Mouse (Mus musculus) adrenal gland, postnatal 4 days (tissue): ENCODE measurements around the gene Gm8271. TPM values are rescaled to one million over a fixed set of nuclear protein-coding genes. Genes with fewer than 3 reads are reported as not detected.
"Not testable (repeated sequence)": the region's sequence is repeated elsewhere in the genome, so short reads cannot be mapped to it uniquely, and the experiment has no call there.

Experiments used
- DNase-seq, 2 experiments: peaks; one replicate each; pipeline ENCODE4 v3.0.0; 2021 to 2022; ENCODE audit warnings: low spot score in 2 of 2, mixed read lengths in 2 of 2
- long read RNA-seq, 2 experiments: library from polyadenylated mRNA; stranded (forward); transcript quantifications; one replicate each; pipeline ENCODE4 v2.0.0; 2021
- total RNA-seq, 2 experiments: library from RNA; stranded (reverse); gene quantifications; 2 replicates each; pipeline ENCODE4 v1.2.3; 2021

Gene Gm8271
- not detected for total RNA-seq
- long read RNA-seq, experiment 1 = 0 reads
- long read RNA-seq, experiment 2 = 0 reads

DNA sequence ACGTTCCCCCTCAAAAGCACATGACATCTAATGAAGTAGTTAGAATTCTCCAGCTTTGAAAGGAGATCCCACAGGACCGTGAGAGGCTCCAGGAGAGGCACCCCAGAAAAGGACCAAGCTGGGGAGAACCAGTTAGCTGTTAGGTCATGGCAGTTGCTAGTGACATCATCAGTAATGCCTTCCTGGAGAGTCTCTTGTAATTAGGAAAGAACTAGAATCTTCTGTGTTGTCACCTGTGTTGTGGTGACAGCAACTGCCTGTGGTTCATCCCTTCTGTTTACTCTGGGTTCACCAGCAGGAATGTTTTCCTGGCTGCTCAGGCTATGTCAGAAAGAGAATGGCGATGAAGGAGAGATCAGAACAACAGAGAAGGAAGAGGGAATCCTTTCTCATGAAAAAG lies at the start of gene Gm8271:
Gm8271 (plus strand) TSS at position 301 of the 400 bp plus-strand sequence.
- DNase-seq = not testable (repeated sequence)

DNA sequence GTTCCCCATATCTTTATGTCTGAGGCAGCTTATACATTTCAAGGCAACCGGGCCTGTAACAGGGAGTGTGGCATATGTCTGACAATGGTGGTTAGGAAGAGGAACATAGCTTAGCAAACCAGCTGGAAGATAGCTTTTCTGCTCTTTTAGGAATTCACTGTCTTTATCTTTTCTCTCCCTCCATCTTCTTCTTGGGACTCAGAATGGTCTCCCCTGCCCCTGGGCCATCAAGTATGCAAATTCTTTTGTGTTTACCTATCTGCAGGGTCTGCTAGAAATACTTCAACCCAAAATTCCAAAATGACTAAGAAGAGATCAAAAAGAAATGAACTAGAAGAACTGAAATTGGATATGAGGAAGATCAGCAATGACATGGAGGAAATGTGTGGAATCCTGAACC lies 21.4 kb upstream of the Gm8271 start, which contains the start of gene Gm3317:
Gm3317 (plus strand) TSS at position 301 of the 400 bp plus-strand sequence.
- not testable (repeated sequence) for DNase-seq

Other genes with a start within 250 kb of the Gm8271 start
- gene Gm8297, start 201.9 kb upstream of the Gm8271 start, total RNA-seq = not detected
- gene Gm3298, start 169.9 kb upstream of the Gm8271 start, total RNA-seq = not detected
- gene 4930555G01Rik, start 135.2 kb upstream of the Gm8271 start, total RNA-seq = not detected
- gene Gm8281, start 114.8 kb upstream of the Gm8271 start, total RNA-seq = under 1 TPM; 0.45 to 0.68 TPM
- gene Gm8279, start 54.3 kb upstream of the Gm8271 start, total RNA-seq = not detected
- not detected for gene Gm3317, start 21.3 kb upstream of the Gm8271 start, total RNA-seq
- under 1 TPM in 1 of 2 experiments, not detected in 1; 0.20 TPM for gene Gm3526, start 74.8 kb downstream of the Gm8271 start, total RNA-seq
- gene Gm3542, start 149.1 kb downstream of the Gm8271 start, total RNA-seq = not detected
- not detected for gene Gm3500, start 203.3 kb downstream of the Gm8271 start, total RNA-seq